Mouse (Mus musculus): ENCODE measurements around the gene Rab3a.

DNA sequence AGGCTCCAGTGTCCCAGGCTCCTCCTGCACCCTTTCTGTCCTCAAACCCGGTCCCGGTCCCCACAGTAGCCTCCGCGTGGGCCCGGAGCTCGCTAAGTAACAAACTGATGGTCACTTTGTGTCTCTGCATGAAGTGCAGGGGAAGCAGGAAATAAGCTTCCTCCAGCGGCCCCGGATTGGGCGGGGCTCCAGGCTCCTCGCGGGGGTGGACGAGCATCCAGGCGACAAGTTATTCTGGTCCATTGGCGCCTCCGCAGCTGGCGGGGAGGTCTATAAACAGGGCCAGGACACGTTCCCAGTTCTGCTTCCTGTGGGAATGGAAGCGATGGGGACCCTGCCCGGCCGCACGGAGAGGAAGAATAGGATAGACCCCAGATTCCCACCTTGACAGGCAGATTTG is 1.3 kb upstream of the Rab3a start:
- TF ChIP-seq EP300 (IDR thresholded peaks at IDR 0.05; ENCODE audit: insufficient read depth, low read depth, low read length) (peak; percentile 69; the same call in 1 of the 2 replicates), CTCF (IDR thresholded peaks at IDR 0.05) (no peak)
